Mouse (Mus musculus): ENCODE data around the gene Ikzf2. TPM values are rescaled to one million over a fixed set of nuclear protein-coding genes. Genes with fewer than 3 reads are reported as not detected.
A peak's percentile ranks its signal among the peaks of the same experiment; 100 is the strongest.

Gene Ikzf2
- total RNA-seq, 2 experiments from 2014 or later = 9.6 to 13.0 TPM

DNA sequence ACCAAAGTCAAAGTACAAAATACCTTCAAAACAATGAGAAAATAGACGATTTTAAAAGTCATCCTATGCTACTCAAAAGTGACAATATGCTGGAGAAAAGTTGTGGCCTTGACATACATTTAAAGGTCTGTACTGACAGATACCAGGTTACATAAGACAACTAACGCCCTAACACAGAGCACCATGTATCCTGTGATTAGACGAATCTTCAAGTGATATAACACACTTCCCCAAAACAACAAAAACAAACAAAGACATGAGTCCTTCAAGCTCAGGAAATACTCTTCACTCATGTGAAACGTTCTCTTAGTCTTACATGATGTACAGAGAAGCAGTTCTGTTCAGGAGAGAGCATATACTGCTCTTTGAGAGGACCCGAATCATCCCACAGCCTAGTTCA lies 78.2 kb downstream of the Ikzf2 start:
- ATAC-seq (replicated peaks; ENCODE audit: low FRiP score, low TSS enrichment, poor library complexity, severe bottlenecking) = peak; percentile 78

DNA sequence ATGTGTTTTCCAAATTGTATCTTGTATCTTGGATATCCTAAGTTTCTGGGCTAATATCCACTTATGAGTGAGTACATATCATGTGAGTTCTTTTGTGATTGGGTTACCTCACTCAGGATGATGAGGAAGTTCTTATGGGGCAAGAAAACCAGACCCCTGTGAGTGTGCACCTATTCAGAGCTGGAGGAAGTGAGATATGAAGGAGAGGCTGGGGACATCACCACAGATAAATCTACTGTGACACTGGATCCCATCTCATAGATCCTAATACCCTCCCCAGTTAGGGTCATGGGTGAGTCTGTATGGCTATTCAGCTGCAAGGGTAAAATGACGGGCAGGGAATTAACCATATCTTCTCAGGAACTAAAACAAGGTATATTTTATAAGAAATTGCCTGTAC lies 80.2 kb downstream of the Ikzf2 start:
- 0 out of 2 replicates have a peak, but pooled peaks have one; percentile 36 for ATAC-seq (replicated peaks; ENCODE audit: low FRiP score, low TSS enrichment, poor library complexity, severe bottlenecking)

DNA sequence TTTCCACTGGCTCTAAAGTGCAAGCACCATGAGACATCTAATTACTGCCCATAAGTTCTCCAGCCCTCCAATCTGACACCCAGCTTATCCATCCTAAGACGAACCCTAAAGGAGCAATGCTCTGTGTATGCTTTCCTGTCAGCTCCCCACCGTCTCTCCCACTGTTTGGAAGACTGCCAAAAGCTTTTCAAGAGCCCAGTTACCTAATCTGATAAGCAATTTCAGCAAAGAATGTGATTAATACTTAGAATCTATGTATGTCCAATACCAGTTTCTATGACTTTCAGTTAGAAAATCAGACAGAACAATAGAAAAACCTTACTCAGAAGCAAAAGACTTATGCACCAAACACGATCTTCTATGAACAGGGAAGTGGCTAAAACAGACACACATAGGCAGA lies 82.8 kb downstream of the Ikzf2 start:
- ATAC-seq (replicated peaks; ENCODE audit: low FRiP score, low TSS enrichment, poor library complexity, severe bottlenecking) = 0 out of 2 replicates have a peak, but pooled peaks have one; percentile 40

DNA sequence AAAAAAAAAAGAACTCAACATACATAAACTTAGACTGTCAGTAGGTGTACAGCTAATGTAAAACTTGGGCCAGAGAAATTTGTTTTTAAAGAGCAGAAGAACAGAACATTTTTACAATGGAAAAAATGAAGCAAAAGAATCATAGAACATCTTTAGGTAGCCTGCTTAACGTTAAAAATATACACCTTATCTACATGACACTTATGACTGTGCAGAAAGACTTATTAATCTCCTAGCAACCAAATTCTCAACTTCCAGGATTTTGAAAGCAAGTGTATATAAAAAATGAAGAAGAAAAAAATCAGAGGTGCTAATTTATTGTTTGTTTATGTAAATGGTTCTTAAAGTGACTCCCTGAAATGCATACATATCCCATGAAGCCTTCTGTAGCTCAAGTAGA lies 86.1 kb downstream of the Ikzf2 start:
- peak; percentile 55; the same call in 1 of the 2 replicates for ATAC-seq (replicated peaks; ENCODE audit: low FRiP score, low TSS enrichment, poor library complexity, severe bottlenecking)

DNA sequence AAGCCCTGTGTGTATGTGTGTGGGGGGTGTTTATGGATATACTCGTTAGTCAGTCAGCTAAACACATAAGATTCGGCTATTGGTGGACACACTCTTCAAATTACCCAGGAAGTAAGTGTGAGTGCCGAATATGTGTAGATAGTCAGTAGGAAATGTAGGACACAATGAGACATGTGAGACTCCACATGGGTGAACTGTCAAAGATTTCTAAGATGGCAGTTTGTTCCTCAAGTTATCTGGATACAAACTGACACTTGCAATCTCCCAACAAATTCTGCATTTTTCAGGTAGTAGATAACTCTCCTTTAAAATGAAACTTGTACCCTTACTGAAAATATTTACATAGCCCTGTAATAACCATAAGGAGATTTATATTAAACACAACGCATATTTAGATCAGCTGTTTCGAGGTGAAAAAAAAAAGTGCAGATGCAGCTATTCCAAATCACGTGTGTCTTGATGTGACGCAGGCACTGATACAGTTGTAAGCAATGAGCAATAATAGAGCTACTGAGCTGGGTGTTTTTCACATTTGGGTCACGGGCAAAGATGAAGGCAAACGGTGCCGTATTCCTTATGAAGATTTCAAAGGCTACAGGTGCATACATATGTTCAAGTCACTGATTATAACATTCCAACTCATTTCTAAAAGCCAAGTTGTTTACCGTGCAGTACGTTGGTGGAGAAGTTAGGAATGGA lies 87.8 kb downstream of the Ikzf2 start:
- ATAC-seq (replicated peaks; ENCODE audit: low FRiP score, low TSS enrichment, poor library complexity, severe bottlenecking) = no peak

DNA sequence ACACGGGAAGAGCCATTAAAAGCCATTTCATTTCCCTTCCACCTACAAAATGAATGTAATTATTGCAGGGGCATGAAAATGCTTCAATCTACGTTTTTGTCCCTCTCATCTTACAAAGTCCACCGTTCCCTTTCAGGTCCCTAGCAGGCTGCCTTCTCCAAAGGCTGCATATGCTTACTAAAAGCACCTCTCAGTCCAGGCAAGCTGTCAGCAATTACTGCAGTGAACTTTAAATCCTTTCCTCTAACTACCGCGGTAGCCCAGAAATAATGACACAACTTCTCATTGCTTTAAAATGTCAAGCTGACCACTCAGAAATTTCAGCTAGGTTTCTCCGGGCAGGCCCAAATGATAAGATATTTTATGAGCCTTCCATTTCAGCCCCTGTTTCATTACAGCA lies 95.2 kb downstream of the Ikzf2 start:
- no peak for ATAC-seq (replicated peaks; ENCODE audit: low FRiP score, low TSS enrichment, poor library complexity, severe bottlenecking)

DNA sequence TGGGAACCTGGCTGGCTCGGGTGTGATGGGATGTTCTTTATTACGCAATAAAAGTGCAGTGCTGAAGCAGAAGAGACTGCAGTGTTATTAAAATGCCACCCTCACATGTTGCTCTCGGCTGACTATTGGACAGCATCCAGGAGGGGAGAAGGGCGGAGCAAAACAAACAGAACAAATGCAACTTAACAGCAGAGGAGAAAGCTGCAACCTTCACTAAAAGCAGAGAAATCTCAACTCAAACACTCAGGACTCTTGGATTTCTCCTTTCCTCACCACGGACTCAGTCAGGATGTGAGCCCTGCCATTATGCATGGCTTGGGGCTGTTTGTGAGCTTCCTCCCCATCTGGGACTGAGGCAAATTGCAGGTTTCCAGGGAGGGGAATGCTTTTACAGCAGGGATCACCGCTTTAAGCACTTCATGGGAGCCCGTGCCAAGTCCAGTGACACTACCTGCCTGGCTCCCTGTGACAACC lies 95.7 kb downstream of the Ikzf2 start:
- peak; percentile 93 for ATAC-seq (replicated peaks; ENCODE audit: low FRiP score, low TSS enrichment, poor library complexity, severe bottlenecking)

DNA sequence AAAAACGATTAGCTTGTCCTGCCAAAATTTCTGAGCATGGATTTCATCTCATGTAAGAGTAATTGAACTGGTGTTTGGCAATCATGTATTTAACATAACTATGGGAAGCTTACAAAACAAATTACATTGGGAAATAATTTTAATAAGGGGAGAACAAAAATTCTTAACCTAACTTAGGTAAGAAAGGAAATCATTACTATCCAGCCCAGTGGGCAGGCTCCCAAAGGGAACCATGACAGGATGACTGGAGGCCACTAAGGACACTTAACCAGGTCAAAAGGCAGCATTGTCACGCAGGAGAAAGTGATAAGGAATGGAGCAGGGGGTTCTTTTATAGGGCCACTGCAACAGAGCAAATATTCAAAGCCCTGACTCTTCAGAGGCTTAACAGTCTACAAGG lies 101.5 kb downstream of the Ikzf2 start:
- no peak for ATAC-seq (replicated peaks; ENCODE audit: low FRiP score, low TSS enrichment, poor library complexity, severe bottlenecking)

DNA sequence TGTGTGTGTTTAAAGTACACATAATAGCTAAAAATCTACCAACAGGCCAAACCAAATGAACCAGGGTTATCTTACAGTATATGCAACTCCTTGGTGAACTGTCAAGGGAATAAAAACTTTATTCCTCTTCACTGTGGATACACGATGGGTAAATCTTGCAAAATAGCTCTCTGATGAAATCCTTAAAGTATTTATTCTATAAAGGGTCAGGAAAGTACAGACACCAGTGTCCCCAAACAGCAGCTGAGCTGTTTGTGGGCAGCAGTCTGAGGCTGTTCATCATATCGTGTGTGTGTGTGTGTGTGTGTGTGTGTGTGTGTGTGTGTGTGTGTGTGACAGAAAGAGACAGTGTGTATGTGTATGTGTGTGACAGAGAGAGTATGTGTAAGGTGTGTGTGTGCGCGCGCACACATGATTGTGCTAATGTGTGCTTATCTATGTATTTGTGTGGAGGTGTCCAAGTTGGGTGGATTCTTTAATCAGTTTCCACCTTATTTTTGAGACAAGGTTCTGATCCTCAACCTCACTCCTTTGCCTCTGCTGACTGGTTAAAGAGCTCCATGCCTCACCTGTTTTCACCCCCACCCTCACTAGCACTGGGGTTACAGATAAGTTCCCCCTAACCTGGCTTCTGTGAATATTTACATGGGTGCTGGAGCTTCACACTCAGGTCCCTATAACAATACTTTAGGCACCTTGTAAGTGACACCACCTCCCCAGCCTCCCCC lies 102.9 kb downstream of the Ikzf2 start:
- ATAC-seq (replicated peaks; ENCODE audit: low FRiP score, low TSS enrichment, poor library complexity, severe bottlenecking) = peak; percentile 83

DNA sequence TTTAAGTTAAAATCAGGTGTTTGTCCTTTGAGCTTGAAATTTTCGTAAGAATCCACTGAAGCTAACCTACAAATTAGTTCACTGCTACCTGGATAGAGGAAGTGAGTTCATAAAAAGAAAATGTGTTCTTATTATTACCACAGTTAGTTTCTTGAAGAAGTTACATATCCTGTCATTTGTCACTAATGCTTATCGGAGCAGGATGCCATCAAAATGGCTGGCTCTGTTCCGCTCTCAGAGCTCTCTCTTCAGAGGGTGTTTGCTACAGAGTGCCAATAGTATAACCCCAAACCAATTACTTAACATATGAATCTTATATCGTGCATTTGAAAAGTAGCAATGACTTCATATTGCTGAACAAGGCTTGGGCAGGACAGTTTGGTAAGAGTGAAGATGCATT lies 108.1 kb downstream of the Ikzf2 start:
- ATAC-seq (replicated peaks; ENCODE audit: low FRiP score, low TSS enrichment, poor library complexity, severe bottlenecking) = no peak

DNA sequence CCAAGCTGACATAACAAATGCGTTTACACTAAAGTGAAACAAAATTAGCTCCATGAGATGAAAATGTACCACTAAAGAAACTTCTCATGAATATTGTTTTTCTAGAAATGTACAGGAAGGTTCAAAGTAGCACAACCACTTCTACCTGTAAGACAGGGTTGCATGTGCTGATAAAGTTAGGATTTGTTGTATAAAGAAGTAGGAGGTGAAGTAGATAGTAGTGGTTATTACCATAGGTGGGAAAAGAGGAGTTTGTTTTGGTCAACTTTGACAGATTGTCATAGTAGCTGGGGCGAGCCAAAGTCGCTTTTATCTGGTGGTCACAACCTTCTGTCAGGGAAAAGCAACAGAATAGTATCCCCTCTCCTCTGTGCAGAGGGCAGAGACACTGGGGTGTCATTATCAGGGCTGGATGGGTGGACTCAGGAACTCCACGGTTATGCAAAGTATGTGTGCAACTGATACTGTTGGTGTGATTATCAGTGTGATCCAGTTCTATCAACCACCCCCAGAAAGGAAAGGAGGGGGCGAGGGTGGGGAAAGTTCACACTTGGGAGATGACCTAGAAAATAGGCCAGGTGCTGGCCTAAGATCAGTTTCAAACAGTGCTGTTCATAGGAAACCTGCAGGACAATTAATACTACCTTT lies 127.5 kb downstream of the Ikzf2 start:
- ATAC-seq (replicated peaks; ENCODE audit: low FRiP score, low TSS enrichment, poor library complexity, severe bottlenecking) = peak; percentile 99

DNA sequence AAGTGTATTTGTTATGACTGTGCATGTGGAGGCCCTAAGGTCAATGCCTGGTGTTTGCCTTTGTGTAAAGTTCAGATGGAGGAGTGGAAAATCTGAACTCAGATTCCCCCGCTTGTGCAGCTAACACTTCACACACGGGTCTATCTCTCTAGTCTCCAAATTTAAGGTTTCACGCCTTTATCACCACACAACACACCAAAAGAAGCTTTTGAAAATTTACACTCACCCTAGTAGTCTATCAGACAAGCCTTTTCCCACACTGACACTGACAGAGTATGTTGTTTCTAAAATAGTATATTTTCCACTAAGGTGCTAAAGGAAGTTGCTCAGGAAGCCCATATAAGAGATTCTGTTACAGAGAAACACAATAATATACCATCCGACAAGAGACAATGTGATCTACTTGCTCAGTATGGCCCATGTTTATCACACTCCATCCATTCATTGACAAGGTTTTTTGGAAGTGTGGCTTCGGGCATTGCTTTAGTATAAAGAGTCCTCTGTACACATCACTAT lies 131.4 kb downstream of the Ikzf2 start:
- no peak for ATAC-seq (replicated peaks; ENCODE audit: low FRiP score, low TSS enrichment, poor library complexity, severe bottlenecking)

DNA sequence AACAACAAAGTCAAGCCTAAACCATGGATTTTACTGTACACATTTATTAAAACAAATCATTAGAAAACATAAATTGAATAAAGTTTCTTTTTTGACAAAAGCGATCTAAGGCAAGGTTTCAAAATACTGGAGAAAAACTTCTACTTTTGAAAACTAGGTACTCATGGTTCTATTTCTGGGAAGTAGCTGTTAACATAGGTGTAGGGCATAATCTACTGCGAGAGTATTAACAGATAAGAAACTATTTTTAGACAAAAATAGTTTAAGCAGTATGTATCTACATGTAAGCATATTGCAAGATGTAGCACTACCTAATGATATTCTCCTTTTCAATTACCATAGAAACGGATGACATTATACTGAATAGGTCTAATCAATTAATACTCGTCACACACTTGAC lies 137.1 kb downstream of the Ikzf2 start:
- ATAC-seq (replicated peaks; ENCODE audit: low FRiP score, low TSS enrichment, poor library complexity, severe bottlenecking) = no peak

DNA sequence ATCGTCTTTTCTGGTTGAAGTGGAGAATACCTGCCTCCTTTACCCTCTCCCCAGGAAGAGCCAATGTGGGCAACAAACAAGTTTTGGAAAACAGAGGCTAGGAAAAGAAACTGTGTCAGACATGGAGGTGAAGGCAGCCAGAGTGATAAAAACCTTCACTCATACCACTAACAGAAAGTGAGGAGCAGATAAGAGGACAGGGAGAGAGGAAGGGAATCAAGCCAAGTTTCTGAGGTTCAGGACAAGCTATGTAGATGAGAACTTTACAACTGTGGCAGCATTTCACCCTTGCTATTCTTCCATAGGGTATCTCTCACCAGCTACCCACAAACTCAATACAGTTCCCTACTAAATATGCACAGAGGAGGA lies 141.2 kb downstream of the Ikzf2 start:
- peak; percentile 23 for ATAC-seq (replicated peaks; ENCODE audit: low FRiP score, low TSS enrichment, poor library complexity, severe bottlenecking)

DNA sequence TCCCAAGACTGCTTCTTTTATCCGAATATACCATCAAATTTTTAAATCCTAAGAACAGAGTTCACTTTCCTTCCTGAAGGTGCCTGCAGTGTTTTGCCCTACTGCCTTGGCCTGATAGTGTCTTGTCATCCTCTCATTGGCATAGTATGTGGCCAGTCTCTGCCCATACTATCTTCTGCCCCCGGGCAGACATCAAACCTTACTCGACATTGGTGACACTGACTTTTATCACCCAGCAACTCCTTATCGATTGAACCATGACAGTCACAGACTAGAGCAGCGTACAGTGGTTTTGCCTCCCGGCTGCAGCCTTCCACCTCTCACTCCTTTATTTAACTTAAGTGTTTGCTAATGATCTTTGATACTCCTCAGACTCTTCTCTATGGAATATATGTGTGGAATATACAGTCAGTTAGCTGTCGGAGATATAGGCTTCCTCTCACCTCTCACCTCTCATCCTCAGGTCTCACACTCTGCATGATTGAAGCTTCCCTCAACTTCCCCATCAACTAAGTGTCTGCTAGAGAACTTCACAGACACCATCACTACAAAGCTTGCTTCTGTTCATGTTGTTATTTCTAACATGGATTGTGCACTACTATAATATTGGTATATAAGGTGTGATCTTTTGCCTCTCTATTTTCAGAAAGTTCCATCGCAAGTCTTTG lies 141.7 kb downstream of the Ikzf2 start:
- ATAC-seq (replicated peaks; ENCODE audit: low FRiP score, low TSS enrichment, poor library complexity, severe bottlenecking) = peak; percentile 92

DNA sequence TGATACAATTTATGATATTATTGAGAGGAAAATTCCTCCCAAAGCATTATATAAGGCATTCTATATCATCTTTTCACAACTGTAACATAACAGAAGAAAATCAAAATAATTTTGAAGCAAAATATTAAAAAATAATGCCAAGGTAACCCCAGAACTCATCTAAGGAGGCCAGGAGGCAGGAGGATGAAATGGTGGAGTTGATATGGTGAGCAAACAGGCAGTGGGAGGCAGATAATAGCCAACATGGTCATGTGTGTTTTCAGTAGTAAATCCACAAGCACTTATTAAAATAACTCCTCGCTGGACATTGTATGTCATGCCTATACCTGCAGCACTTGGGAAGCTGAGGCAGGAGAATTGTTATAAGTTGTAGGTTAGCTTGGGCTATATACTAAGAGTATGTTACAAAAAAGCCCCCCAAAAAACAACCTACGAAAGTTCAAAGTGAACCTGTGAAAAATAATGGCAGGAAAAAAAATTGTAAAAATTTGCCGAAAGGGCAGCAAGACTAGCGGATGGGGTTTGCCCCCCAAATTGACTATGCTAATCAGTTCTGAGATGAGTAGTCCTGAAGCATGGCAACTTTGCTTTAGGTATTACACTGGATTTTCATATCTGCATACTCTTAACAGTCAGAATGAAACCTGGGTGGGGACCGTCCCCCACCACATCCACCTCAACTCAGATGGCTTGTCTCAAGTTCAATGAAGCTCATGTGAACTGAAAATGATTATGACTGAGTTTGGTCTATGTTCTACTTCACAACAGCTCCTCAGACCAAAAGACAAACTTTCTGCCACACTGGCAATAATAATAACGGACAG lies 143.1 kb downstream of the Ikzf2 start:
- no peak for ATAC-seq (replicated peaks; ENCODE audit: low FRiP score, low TSS enrichment, poor library complexity, severe bottlenecking)

DNA sequence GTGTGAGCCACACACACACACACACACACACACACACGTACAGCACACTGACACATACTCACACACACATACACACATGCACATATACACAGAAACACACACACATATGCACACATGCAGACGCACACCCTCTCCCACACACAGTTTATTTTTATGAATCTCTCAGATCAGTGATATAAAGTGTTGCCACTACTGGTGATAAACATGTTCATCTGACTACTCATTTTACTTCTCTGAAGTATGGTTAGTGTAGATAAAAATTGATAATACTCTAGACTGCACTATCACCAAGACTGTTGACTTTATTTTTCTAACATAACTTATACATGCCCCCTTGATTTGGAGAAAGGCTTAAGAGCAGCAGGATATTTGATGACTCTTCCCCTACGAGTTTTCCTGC lies 144.5 kb downstream of the Ikzf2 start:
- ATAC-seq (replicated peaks; ENCODE audit: low FRiP score, low TSS enrichment, poor library complexity, severe bottlenecking) = 0 out of 2 replicates have a peak, but pooled peaks have one; percentile 12

DNA sequence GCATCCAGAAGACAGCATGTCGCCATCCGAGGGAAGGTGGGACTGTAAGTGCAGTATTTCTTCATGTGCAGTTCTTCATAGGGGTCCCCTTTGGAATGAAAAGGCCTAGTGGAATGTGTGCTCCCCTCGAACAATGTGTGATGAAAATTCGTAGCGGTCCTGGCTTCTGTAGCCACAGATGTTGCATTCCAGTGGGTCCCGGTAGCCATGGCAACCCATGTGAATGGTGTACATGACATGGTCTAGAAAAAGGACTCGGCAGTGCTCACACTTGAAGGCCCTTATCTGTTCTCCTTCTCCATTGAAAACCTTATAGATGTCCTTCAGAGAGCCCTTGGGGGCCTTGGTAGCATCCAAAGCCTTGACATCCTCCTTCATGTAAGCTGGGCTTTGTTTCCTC lies 148.4 kb downstream of the Ikzf2 start:
- ATAC-seq (replicated peaks; ENCODE audit: low FRiP score, low TSS enrichment, poor library complexity, severe bottlenecking) = no peak

DNA sequence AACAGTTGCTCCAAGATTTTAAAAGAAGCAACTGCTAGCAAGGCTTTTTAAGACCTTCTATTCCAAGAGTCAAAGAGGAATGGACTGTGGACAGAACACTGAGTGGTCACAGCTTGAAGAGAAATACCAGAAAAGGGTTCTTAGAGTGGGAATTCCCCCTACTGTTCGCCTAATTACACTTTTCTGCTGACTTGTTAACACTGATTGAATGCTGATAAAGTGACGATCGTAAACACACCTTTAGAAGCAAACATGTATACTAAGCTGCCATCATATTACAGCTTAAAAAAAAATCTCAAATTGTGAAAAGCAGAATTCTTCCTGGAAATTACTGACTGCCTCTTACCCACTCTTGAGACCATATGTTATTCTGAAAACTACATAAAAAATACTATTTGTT lies 149.4 kb downstream of the Ikzf2 start:
- ATAC-seq (replicated peaks; ENCODE audit: low FRiP score, low TSS enrichment, poor library complexity, severe bottlenecking) = no peak

Data from megakaryocyte-erythroid progenitor cell, adult 5-6 weeks (primary cell).